Mouse (Mus musculus) embryo, embryonic 10.5 days (tissue): ENCODE data around the gene Tmod1.

Source experiments
- DNase-seq: peaks from one replicate; pipeline ENCODE4 v3.0.0-alpha.2; 2015; ENCODE audit warnings: low spot score

Gene Tmod1

DNA sequence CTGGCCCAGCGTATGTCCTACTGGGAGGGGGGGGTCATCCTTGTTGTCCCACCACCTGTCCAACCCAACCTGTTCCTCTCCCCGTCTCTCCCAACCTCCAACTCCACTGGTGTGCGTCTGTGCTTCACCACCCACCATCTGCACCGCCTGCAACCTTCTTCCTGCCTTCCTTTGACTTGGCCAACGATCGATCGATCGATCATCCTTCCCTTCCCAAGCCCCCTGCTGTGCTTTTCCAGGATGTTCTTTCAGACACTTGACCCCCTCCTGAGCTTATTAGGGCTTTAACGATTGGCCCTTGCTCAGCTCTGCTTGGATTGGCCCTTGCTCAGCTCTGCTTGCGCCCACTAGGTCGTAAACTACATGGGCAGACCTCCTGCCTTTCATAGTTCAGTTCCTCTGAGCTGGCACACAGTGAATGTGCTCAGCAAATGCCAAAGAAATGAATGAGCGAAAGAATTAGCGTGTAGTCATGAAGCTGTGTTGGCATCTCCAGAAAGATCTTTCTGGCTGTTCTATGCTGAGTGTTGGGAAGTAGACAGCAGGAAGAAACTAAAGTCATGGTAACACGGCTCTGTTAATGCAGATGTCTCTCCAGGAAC is 50.9 kb downstream of the Tmod1 start:
- DNase-seq = no peak

GRCm38 (mm10) chr4:46092429-46093076 is 53.8 kb downstream of the Tmod1 start:
- DNase-seq = no peak

GRCm38 (mm10) chr4:46094916-46095825 is 56.4 kb downstream of the Tmod1 start:
- no peak for DNase-seq

DNA sequence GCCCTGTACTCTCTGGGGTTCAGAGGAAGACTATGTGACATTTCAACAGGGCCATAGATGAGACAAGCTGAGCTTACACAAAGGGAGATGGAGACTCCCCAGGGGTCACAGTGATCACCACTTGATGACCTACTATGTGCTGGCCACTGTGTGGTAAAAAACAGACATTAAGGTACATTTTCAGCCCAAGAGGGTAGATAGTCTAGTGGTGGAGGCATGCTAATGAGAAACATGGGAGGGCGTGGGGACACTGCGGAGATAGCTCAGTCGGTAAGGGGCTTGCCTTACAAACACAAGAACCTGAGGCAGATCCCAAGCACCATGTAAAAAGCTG is 57.1 kb downstream of the Tmod1 start:
- DNase-seq = no peak

- DNase-seq = no peak
Observed at GRCm38 (mm10) chr4:46096546-46096945, 57.8 kb downstream of the Tmod1 start.

DNA sequence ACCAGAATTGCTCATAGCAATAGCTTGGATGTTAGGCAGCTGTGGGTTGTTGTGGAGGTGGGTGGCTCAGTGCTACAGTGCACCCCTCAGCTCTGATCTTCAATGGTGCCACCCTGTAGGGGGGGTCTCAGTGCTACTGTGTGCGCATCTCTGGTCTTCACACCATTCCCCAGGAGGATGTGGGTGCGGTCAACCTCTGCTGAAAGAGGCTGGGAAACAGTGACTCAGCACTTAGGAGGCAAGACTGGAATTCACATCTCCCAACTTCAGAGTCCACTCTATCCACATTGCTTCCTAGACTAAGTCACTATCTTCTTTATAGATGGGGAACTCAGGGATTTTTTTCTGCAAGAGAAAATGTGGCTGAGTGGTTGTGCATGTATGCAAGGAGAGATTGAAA is 58.9 kb downstream of the Tmod1 start:
- no peak for DNase-seq

- no peak for DNase-seq
Observed at GRCm38 (mm10) chr4:46099132-46099531, 60.4 kb downstream of the Tmod1 start.

DNA sequence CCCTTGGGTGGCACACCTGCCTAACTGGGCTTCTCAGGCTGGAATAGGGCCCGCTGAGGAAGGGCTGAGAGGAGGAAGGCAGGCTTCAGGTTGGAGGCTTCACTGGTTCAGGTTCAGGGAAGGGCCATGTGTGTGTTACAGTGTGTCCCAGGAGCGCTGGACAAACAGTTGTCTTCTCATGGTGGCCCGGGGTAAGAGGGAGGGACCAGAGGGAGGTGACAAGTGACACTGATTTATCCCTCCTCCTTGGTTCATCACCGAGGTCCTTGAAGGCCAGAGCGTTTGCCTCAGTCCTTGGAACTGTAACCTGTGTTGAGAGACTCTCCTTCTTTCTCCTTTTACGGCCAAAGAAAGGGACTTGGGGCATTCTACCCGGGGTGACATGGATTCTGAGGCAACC is 61.8 kb downstream of the Tmod1 start:
- DNase-seq = no peak

DNA sequence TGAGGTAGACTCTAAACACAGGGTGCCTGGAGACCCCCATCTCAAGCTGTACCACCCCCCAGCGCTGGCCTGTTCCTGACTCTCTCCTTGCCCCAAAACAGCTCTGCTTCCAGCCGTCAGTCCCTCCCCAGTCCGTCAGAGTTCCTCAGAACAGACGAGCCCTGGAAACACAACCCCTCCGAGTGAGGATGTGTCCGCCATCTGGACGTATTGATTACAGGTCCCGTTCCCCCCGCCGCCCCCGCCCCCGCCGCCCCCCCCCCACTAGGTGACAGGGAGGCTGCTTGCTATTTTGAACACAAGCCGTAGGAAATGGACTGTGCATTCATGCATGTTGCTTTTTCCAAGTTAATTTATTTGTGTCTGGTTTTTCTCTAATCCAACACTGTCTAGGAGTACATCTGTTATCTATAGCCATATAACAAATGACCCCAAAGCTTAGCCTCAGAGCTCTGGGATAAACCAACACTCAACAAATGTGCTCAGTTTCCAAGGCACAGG is 62.5 kb downstream of the Tmod1 start:
- peak; percentile 36 for DNase-seq

- no peak for DNase-seq
Observed at GRCm38 (mm10) chr4:46102078-46102769, 63.5 kb downstream of the Tmod1 start.

- DNase-seq = no peak
Observed at GRCm38 (mm10) chr4:46110084-46110483, 71.3 kb downstream of the Tmod1 start.

DNA sequence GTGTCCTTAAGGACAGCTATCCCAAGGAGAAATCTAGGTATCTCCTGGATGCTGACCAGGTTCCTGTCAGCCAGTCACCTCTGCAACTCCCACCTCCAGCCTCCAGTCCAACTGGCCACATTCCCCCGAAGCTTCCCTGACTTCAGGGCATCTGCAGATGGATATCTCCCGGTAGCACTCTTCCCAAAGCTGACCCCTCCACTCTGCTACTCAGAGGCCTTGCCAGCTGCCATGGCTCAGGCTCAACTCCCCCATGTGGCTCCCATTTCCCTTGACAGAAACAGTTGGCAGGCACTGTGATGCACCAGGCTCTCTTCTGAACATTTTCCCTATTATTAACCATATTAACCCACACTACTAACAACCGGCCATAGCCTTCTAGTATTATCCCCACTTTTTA is 72.6 kb downstream of the Tmod1 start:
- no peak for DNase-seq

- no peak for DNase-seq
Observed at GRCm38 (mm10) chr4:46115308-46115707, 76.6 kb downstream of the Tmod1 start.

- no peak for DNase-seq
Observed at GRCm38 (mm10) chr4:46116544-46117175, 77.9 kb downstream of the Tmod1 start.

DNA sequence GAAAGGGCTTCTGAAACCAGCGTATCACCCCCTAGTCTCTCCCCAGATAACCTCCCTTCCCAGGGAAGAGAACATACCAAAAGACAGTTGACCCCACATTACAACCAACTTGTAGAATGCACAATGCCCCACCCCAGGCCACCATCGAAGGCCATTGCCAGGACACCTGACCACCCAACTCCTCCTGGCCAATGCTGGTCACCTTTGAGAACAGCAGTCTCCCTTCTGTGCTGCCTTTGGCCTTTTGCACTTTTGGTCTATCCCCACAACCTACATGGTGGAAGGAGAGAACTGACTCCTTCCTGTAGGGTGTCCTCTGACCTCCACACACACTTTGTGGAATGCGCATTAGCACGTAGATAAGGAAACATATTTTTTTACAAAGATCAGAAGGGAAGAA is 78.8 kb downstream of the Tmod1 start:
- DNase-seq = no peak

DNA sequence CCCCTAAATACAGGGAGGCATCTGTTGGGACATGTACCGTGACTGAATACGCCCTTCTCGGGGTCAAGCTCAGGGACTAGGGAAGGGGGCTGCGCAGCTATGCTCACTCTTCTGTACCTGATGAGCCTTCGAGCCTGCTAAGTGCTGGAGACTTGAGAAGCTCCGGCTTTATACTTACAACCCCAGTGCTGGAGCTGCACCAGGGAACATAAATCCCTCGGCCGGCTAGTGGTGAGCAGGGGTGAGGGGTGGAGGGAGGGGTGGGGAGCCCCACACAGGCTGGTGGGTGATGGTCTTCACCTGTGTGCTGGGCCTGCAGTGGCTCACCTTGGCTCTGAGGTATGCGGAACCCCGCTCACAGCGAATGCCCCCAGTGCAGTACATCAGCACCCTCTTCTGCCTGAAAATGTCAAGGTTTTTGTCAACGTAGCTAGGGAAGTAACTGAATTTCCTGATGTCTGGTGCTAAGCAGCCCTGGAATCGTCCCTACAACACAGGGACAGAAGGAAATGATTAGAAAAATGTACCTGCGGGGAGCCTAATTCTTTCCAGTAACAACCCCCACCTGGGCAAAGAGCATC is 80.9 kb downstream of the Tmod1 start:
- DNase-seq = no peak

DNA sequence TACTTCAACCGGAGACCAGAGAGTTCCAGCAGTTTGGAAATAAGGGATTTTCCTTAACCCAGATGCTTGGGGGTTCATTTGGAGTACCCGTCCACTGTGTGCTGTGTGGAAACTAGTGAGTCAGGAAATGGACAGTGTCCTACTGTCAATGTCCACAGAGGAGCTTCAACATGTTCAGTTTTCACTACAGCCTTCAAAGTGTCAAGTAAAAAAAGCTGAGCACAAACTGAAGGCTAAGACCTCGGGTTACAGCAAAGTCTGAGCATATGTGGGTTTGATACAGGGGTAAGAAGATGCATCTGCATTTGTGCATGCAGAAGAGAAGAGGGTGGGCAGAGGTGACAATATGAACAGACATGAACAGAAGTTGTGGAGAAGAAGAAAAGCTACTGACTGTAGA is 82.0 kb downstream of the Tmod1 start:
- no peak for DNase-seq

DNA sequence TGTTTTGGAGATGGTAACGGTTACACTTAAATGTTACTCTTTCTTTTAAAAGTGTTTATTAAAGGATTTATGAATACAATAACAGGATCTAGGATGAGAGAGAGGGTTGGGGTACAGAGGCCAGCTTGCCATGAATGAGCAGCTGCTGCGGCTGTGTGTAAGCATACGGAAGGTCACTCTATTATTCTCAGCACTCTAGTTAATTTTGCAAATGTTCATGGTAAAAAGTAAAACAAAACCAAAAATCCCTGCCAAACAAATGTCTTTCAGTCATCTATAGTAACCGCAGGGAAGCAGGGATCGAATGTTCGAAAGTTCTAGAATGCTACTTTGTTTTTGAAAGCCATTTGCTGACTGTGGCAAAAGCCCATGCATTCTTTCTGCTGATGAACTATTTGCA is 84.6 kb downstream of the Tmod1 start:
- no peak for DNase-seq

- peak; percentile 83 for DNase-seq
Observed at GRCm38 (mm10) chr4:46126541-46126940, 87.8 kb downstream of the Tmod1 start.

DNA sequence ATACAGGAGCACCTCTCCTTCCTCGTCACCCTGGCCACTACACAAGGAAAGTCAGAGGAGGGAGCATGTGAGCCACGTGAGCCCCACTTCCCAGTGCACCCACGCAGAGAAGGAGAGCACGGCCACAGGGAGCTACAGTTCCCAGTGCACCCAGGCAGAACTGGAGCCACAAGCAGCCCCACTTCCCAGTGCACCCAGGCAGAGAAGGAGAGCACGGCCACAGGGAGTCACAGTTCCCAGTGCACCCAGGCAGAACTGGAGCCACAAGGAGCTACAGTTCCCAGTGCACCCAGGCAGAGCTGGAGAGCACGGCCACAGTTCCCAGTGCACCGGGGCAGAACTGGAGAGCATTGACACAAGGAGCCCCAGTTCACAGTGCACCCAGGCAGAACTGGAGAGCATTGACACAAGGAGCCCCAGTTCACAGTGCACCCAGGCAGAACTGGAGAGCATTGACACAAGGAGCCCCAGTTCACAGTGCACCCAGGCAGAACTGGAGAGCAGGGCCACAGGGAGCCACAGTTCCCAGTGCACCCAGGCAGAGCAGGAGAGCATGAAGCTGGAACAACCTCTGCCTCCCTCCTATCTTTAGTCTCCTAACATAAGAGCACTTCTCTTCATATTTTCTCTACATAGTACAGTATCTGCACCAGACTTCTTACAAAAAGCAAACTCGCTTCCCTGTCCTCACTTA is 90.7 kb downstream of the Tmod1 start:
- no peak for DNase-seq

GRCm38 (mm10) chr4:46130221-46130620 is 91.5 kb downstream of the Tmod1 start:
- DNase-seq = peak; percentile 76
